Mouse (Mus musculus) layer of hippocampus, adult 8-10 months (tissue): ENCODE measurements around the gene Ttll5. TPM values are rescaled to one million over a fixed set of nuclear protein-coding genes. Genes with fewer than 3 reads are reported as not detected.

Experiments used
- DNase-seq, 2 experiments: peaks; one replicate each; pipeline ENCODE4 v3.0.0; 2022; ENCODE audit warnings: low spot score in 2 of 2
- total RNA-seq, 4 experiments: library from RNA; stranded (reverse); gene quantifications; 2 replicates each; pipeline ENCODE4 v1.2.4; 2022

Ttll5 gene
- total RNA-seq, 4 experiments from 2014 or later, result 43.8 to 55.8 (median 51.1) TPM

DNA sequence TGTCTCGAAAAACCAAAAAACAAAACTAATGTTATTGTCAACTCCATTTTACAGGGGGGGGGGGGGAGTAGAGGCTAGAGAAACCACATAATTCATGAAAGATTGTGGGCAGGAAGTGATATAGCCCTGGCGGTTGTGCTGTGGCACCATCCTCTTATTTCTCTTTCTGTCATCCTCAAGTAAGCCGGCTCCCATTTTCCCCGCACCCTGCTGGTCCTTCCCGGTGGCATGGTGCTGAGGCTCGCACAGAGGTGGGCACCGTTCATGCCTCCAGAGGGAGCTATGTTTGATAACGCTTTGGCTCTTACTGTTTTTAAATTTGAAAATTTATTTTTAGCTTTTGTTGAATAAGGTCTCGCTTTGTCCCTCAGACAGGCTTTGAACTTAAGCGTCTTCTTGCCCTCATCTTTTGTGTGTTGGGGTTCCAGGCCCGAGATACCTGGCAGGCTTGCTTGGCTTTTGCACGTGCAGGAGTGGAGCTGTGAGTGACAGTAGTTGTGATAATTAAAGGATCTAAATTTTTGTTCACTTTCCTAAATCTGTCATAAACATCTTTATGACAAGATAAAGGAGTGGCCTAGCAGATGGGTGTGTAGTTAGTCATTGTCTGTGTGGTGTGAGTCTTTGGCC, 15.0 kb downstream of the Ttll5 start:
- no peak for DNase-seq

DNA sequence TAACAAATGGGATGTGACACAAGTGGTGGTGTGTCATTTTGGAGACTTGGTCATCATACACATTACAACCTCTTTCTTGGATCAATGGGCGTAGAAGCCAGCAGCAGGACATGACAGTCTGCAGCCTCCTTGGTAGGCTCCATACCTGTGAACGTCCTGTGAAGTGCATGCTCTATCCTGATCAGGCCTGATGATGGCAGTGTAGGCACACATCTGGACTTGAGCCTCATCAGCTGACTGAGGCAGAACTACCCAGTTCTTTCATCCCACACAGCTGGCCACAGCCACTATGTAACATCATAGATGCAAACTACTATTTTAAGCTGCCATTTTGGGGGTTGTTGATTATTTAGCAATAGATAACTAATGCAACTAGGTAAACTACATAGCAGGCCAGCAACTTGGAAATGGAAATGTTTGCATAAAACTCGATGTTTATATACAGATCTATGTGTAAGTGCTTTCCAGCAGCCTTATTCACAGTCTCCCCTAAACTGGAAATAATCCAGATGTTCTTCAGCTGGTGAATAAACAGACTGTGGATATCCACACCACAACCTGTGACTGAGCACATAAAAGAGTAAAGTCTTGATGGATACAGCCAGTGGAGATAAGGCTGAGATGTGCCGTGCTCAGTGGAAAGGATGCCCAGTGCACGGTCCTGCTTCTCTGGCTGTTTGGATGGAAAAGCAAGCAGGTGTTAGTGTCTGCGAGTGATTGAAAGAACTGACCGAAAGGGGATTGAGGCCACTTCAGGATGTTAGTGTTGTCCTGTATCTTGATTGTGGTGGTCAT, 23.9 kb downstream of the Ttll5 start:
- peak; percentile 30 to 48 for DNase-seq

DNA sequence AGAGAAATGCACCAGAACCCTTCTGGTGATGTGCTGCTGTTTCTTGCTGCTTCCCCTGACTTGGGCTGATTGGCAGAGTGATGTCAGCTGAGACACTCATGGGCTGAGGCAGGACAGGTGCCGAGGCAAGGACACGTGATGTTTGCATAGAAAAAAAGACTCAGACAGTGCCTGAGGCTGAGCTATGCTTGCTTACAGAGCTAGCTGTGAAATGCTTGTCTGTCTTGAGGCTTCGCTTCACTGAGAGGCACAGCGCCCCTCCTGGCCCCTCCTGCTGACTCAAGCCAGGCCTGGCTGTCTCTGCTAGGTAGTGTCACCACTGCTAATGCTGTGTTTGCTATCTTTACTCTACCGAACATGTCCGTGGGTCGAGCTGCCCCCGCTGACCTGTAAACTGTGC, 26.2 kb downstream of the Ttll5 start:
- DNase-seq, result no peak

DNA sequence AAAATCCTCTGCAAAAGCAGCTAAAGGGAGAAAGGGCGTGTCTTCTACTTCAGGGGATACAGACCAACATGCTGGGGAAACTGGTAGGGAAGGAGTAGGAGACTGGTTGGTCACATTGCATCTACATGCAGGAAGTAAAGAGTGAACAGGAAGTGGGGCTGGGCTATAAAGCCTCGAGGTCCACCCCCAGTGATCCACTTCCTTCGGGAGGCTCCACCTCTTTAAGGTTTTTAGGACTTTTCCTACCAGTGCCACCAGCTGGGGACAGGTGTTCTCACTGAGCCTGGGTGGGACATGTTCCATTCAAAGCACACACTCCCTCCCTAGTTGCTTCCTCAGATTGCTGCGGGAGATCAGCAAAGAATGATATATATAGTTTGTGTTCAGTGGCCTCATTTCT, 29.4 kb downstream of the Ttll5 start:
- no peak for DNase-seq

DNA sequence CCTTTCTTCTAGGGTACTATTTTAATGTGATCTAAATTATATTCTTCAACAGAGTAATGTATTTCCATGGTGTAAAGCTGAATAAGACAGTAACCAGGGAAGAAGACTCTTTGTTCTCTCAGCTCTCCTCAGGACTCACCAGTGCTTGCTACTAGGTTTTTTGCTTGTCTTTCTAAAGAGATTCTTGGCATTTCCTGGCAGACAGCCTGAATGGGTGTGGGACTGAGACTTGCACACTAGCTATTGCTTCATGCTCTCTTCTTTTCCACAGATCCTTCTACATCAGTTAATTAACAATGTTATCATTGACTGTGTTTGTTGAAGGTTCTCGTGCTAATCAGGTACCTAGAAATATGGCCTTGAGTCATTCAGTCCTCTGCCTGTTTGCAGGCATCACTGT, 29.8 kb downstream of the Ttll5 start:
- no peak for DNase-seq

DNA sequence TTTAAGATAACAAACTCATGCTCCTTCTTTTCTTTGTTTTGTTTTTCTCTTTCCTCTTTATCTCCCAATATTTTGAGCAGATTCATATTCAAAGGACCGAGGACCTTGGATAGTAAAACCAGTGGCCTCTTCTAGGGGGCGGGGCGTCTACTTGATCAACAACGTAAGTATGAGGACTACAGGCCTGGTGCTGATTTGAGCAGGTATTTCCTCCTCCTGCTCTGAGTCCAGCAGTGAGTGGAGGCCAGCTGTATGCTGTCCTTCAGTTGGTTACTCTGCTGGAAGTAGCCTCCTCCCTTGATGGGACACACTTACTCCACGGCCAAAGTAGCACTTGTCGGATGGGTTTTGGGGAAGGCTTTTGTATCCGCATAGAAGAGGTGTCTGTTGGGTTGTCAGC, 32.8 kb downstream of the Ttll5 start:
- DNase-seq, result no peak

DNA sequence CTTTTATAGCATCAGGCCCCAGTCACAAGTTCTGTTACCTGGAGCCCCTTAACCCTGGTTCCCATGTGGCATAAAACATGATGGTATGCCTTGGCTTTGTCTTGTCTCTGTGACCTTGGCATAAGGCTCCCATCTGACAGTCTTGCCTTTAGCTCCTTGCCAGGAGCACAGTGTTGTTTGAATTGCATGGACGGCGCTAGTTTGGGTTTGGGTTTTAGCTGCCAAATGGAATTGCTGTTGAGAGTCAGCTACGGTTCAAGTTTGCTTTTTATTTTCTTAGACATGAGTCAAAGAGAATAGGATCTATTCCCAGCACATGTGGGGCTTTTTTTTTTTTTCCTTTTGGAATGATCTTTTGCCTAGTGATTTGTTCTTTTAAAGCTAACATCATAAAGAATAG, 34.7 kb downstream of the Ttll5 start:
- DNase-seq, result no peak

DNA sequence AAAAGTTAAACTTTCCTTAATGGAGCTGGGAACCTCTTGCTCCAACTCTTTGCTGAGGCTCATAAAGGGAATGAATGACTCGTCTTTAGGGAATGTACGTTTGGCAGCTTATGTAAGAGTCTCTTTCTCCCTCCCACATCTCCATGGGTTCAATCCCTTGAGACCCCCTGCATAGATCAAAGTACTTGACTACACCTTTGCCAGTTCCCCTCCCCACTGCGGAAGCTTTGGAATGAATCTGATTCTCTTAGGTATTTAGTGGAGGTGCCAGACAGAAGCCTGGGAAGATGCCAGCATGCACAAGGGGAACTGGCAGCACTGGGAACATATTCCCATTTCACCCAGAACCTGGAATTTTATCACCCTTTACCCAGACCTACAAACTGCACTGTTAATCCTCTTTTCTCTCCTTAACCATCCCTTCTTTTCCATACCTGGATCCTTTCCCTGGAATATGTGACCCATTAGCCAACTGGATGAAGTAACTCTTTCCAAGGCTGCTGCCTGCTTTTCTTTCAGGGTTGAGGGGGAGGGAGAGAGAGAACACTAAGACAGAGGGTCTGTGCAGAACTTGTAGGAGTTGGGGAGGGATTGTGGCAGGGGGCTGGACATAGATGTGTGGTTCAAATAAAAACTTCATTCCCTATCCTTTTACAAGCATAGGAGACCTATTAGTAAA, 35.2 kb downstream of the Ttll5 start:
- DNase-seq, result no peak

DNA sequence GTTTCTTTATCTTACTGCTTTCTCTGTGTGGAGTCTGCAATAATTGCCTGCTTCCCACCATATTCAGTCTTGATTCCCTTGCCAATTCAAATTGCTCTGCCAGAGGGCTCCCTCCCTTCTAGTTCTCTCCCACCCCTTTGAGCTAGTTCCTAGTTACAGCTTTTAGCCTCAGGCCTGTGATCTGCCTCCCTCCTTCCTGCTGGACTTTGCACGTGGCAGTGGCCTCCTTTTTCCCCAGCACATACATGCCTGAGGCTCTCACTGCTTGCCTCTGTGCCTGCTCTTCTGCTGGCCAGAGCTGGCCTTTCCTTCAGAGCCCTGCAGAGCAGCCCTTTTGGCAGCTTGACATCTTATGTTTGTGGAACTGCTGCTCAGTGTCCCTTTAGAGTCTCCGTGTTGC, 38.1 kb downstream of the Ttll5 start:
- DNase-seq, result no peak

DNA sequence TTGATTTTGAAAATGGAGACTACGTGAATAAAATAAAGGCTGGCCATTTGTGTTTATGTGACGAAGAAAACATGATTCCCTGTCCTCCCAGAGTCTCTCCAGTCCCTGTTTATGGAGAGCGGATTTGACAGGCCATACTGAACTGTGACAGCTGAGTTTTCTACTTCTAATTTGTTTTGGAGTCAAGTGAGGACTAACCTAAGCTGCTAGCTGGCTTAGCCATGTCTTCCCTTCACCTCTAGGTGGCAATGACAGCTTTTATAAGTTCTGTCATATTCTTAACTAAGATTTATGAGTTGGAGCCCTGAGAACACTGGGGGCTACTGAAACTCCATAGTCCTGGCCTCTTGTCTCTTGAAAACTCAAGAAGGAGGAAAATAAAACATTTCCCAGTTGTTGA, 41.1 kb downstream of the Ttll5 start:
- no peak for DNase-seq

DNA sequence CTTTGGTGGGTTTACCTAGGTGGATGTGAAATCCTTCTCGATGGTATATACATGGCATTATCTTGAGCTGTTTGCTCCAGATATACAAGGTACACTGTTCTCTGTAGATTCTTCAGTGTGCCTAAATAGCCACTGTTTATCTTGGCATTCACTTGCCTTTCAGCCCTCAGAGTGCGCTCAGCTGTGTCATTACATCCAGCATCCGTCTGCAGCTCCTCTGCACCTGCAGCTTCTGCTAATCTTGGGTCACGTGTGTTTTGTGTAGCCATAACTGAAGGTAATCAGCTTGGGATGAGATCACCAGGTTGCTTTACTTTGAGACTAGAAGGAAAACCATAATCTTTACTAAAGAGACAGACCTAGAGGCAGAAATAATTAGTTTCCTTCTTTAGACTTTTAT, 42.2 kb downstream of the Ttll5 start:
- no peak for DNase-seq

DNA sequence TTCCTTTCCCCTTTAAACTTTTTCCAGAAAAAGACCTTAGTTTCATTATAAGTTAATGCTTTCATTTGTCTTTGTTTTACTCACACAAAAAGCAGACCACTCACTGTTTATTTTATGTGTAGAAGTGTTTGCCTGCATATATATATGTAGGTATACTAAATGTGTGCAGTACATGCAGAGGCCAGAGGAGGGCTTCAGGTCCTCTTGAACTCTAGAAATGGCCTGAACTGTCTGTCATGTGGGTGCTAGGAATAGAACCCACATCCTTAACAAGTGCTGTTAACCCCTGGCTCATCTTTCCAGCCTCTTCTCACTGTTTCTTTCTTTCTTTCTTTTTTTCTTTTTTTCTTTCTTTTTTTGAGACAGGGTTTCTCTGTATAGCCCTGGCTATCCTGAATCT, 42.7 kb downstream of the Ttll5 start:
- no peak for DNase-seq

DNA sequence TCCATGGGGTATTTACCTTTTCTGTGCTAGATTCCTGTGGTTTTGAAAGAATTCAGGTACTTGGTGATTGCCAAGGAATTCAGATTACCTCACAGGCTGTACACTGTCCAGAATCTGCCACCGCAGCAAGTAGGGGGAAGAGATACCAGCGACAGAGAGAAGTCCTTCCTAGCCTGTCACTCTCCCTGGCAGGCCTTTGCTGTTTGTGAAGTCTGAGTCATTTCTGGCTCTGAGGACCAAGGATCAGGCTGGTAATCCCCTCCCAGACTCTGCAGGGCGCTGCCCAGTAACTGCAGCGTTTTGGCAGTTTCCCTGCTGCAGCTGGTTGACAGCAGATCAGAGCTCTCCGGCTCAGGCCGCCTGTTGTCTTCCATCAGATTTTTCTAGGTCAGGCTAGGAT, 45.0 kb downstream of the Ttll5 start:
- DNase-seq, result peak; percentile 59 to 70

DNA sequence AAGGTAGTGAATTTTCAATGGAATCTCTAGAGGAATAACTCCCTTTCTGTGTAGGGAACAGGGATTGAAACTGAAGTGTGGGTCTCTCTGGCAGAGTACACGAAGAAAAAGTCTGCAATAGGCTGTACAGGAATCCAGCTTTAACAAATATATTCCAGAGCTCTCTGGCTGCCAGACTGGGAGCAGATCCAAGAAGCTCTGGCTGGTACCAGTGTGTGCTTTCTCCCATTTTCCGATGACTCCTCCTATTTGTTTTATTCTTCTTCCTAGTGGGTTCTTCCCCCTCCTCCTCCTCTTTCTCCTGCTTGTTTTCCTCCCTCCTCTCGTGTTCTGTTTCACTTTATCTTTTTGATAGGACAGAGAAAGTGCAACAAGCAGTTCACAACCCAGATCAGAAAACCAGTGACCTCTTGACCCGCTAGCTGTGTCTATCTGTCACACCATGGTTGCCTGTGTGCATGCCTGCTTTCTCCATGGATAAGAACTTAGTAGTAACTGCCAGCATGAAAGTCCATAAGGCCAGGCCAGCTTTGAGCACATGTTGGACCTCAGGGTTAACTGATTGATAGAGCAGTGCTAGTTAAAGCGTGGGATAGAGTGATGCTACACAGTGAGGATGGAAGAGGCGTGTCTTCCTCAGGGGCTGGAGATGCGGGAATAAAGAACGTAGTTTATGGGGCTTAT, 55.3 kb downstream of the Ttll5 start:
- DNase-seq, result peak; percentile 78 to 83

DNA sequence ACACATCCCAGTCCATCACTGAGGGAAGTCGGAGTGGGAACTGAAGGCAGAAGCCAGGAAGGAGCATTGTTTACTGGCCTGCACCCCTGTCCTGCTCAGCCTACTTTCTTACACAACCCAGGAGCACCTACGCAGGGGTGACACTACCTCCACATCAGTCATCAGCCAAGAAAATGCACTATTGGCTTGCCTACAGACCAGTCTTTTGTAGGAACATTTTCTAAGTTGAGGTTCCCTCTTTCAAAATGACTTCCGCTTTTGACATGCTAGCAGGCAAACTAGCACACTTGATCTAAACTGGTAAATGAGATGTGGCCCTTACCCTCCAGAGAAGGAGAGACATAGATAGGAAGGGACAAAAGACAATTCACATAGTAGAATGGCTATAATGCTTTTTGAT, 60.6 kb downstream of the Ttll5 start:
- no peak for DNase-seq

DNA sequence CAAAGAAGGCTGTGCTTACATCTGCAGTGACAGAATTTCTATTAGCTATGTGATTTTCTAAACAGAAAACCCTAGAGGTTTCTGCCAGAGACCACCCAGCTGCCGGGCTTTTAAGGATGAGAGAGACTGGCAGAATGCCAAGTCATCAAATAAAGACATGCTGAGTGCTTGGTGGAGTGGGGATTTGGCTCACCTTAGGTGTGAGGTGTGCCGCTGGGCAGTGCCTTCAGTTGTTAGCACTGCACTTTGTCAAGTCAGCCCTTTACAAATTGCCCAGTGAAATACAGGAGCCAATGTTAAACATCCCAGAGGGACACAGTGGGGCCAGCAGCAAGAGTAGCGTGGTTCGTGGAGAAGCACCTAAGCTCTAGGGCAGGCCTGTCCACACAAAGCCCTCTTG, 65.6 kb downstream of the Ttll5 start:
- no peak for DNase-seq

DNA sequence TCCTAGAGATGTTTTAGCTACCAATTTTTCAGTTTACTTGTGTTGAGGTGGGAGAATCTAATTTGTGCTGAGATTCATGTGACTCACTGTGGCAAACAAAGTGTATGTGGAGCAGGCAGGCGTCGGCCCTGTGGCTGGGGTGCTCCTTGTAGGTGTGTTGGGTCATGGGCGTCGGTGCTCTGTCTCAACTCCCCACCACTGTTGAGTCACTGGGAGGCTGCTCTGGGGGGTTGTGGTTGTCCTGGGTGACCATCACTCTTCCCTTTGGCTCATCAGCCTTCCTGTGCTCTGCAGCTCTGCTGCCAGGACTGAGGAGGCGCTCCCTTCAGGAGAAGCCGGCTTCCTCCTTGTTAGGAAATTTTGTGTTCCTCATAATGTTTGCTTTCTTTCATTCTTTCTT, 79.5 kb downstream of the Ttll5 start:
- DNase-seq, result no peak

DNA sequence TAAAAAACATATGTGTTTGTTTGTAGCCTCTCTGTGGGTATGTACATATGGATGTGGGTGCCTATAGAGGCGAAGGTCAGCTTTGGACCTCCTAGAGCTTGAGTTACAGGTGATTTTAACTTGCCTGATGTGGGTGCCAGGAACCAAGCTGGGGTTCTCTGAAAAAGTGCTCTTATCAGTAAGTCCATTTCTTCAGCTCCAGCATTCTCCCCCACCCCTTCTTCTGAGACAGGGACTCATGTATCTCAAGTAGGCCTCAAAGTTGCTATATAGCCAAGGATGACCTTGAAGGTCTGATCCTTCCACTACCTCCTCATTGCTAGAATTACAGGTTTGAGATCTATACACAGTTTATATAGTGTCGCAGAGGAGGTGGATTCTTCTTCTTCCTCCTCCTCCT, 81.2 kb downstream of the Ttll5 start:
- no peak for DNase-seq

DNA sequence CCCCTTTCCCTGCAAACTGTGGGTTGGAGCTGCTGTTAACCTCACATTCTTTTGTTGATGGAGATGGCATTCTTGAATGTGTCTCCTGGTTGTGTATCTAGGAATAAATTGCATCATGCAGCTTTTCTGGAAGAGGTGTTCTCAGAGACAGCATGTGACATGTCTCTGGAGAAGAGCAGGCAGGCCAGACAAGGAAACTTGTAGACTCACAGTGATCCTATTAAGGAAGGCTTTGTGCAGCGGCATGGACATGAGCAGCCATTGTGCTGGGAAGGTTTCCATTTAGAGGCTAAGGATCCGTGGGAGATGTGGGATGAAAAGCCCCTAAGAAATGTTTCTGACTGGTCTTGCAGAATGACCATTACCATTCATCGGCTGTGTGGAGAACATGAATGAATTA, 83.4 kb downstream of the Ttll5 start:
- DNase-seq, result no peak

DNA sequence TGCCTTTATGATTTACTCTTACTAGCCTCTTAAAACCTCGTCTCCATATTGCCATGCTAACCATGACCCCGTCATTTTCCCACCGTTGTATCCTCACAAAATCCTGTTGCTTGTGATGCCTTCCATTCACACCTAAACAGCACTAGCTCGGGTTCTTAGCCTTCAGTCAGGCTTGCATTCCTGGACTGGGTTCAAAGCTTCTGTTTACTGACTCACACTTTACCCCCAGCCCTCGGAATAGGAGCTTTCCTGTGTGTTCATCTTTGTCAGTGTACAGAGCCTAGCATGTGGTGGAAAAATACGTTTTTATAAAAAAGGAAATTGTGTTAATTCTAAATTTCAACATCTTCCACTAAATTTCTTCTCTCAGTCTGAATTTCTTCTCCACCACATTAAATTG, 86.4 kb downstream of the Ttll5 start:
- no peak for DNase-seq

DNA sequence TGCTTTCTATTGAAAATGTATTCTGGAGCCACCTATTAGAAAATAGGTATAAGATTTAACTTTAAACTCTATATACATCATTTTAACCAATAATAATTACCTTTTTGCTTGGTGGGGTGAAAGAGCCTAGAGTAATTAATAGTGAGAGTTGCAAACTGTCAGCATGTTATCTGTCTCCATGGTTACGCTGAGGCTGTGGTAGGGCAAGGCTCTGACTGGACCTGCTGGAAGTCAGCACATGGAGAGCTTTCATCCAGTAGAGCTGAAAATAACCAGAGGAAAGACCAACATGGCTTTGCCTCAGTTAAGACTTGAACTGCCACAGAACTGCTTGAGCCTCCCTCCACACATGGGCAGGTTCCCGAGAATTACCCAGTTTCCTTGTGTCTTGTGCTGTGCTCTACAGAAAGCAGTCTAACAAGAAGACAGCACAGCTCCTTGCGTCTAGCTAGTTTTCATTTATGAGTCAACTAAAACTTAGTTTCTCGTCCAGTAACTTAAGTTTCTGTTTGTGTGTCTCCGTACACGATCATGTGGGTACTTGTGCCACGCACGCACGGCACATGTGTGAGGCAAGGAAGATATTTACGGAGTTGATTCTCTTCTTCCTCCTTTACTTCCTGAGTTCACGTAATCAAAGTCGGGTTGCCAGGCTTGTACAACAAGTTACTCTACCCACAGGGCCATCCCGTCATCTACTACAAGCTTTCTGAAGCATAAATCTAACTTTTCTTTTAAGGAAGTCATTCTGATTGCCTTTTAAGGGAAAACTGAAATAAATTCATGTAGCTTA, 88.4 kb downstream of the Ttll5 start:
- DNase-seq, result no peak
